Mouse (Mus musculus): ENCODE results near the gene Tlk2. TPM values are rescaled to one million over a fixed set of nuclear protein-coding genes. Genes with fewer than 3 reads are reported as not detected.
A peak's percentile ranks its signal among the peaks of the same experiment; 100 is the strongest.

Gene Tlk2
- total RNA-seq, 1 experiment from 2014 or later = 52.7 TPM

DNA sequence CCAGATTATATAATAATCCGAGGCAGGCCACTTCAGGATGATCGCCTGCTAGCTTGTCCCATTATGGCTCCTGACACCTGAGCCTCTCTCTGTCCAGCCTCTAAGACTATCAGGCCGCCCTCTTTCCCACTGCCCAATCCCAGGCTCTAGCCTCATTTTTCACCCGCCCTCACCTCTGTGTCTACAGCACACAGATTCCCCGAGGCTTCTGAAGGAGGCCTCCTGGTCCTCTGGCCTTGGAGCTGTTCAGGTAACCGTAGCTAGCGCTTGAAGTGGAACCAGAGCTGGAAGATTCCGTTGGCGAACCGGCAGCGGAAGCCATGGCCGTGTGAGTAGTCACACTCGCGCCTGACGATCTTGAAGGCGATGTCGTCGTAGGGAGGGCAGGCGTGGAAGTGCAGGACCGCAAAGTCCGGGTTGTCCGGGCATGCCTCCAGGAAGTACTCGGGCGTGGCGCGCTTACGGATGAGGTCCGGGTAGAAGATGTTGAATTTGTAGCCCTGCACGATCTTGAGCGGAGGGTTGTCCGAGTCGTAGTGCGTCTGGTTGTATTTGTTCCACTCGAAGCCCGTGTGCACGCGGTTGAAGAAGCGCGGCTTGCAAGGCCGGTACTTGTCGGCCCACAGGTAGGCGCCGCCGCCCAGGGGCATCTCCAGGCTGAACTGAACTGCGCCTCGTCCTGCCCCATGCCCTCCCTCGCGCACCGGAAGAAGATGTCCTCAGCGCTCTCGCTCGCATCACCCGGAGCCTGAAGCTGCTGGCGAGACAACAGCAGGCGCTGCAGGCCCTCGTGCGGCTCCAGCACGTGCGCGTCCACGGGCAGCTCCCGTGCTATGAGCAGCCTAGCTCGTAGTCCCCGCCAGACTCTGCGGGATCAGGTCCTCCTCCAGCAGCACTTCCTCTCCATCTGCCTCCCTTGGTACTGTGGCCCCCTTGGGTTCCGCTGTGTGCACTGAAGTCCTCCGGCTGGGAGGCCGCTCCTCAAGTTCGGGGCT lies 13.8 kb upstream of the Tlk2 start:
- no peak for DNase-seq

DNA sequence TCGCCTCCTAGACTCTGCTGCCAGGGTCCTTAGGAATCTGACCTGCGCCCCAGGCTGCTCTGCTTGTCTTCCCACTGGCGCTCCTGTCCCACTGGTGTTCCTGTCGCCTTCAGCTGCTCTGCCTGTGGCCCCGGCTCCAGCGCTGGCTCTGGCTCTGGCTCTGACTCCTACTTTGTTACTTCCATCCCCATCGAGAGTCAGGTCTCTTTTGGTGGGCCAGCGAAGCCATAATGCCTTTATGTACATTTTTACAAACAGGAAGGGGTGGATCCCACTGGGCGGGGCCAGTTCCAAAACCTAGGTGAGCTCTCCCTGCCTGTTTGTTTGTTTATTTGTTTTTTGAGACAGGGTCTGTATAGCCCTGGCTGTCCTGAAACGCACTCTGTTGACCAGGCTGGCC lies 11.8 kb upstream of the Tlk2 start:
- DNase-seq = no peak

DNA sequence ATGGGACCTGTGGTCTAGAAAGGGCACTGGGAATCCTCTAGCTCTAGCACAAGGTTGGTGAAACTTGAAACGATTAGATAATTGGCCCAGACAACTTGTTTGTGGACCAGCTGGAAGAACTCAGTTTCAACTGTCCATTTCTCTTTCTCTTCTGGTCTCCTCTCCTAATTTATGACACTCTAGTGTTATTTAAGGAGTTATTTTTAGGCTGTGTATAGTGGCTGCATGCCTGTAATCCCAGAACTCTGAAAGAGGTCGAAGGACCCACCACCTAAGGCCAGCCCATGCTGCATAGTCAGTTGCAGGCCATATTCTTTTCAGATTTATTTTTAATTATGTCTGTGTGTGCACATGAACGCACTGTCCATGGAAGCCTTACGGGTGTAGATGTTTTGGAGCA lies 916 bp downstream of the Tlk2 start:
- no peak for DNase-seq

- peak; percentile 30 for DNase-seq
Measured at GRCm38 (mm10) chr11:105180471-105181091, 2.0 kb downstream of the Tlk2 start.

GRCm38 (mm10) chr11:105181126-105181637 lies 2.6 kb downstream of the Tlk2 start:
- peak; percentile 94 for DNase-seq

DNA sequence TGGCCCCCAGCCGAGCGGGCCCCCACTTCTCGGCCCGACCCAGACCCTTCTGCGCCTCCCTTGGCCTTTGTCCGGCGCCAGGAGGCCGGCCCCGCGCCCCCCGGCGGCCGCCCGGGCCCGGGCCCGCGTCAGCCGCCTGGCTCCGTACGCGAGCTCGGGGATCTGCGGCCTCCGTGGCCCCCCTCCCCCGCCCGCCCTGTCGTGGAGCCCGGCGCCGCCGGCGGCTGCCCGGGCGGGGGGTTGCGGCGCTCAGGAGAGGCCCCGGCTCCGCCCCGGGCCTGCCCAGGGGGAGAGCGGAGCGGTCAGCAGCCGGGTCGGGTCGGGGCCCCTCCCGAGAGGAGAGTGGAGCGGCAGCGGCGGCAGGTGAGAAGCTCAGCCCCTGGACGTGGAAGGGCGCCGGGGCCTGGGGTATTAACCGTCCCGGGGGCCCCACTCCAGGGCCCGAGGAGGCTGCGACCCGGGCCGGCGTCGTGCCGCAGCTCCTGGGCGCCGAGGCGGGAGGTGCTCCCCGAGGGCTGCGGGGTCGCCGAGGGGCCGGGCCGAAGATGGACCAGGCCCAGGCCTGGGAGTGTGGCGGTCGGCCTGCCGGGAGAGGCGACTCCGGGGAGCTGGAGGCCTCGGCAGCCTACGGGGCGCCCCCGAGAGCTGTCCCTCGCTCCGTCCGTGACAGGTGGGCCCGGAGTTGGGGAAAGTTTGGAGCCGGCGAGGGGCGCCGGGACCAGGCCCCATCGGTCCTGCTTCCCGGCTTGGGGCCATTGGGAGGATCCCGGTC lies 3.3 kb downstream of the Tlk2 start:
- DNase-seq = peak; percentile 45

DNA sequence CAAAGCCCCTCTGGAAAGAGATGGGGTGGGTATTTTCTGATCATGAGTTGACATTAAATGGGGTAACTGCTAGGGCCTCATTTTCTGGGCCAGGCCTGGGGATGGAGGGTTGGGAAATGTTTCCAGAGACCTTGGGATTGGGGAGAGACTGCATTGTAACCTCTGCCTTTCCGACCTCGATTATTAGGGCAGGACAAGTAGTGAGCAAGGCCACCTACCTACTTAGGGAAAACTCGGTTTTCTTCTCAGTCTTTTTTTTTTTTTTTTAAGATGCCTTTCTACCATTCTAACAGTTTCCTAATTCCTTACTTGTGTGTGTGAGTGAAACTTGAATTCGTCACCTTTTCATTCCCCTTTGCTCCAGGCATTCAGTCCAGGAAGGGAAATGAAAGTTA lies 3.9 kb downstream of the Tlk2 start:
- DNase-seq = no peak

GRCm38 (mm10) chr11:105184678-105185077 lies 6.1 kb downstream of the Tlk2 start:
- DNase-seq = no peak

GRCm38 (mm10) chr11:105192186-105192585 lies 13.6 kb downstream of the Tlk2 start:
- DNase-seq = no peak

- DNase-seq = no peak
Measured at GRCm38 (mm10) chr11:105196893-105197662, 18.5 kb downstream of the Tlk2 start.

GRCm38 (mm10) chr11:105202403-105202802 lies 23.8 kb downstream of the Tlk2 start:
- DNase-seq = no peak

DNA sequence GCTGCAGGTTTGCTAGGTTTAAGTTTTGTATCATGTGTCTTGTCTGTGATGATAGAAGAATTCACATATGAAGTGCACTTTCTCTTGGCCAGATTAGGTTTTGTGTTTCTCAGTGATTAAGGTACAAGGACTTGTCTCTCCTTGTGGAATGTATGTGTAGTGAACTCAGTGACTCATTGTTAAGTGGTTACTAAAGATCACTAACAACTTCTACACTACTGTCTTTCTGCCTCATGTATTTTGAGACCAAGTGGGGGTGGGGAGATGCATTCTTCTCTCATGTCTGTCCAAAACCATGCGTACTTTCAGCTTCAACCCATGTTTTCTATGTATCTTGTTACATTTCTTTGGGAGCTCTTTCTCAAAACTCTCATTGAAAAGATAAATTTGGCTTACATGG lies 31.4 kb downstream of the Tlk2 start:
- no peak for DNase-seq

DNA sequence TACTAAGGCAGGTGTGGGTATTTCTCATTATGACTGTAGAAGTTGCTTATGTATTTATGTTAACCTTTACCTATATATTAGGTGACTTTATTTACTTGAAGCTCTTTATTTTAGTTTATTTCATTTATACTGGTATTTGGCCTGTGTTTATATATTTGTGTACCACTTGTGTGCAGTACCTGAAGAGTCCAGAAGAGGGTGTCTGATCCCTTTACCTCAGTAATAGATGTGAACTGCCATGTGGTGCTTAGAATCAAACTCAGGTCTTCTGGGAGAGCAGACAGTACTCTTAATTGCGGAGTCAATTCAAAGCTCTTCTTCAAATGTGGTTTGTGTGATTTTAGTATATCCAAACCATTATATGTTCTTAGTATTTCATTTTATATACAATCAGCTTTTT lies 35.6 kb downstream of the Tlk2 start:
- no peak for DNase-seq

DNA sequence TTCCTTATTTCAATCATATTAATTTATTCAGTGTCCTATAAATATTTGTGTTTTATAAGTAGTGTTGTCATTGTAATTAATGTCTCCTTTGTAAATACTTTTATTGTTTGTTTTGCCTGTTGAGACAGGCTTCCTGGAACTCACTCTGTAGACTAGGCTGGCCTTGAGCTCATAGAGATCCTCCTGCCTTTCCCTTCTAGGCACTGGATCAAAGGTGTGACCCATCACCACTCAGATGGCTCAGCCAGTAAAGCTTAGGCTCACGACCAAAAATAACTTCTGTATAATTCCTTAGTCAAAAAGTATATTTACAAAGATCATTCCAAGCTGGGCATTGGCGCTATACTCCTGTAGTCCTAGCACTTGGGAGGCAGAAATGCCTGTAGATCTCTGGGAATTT lies 39.2 kb downstream of the Tlk2 start:
- DNase-seq = no peak

DNA sequence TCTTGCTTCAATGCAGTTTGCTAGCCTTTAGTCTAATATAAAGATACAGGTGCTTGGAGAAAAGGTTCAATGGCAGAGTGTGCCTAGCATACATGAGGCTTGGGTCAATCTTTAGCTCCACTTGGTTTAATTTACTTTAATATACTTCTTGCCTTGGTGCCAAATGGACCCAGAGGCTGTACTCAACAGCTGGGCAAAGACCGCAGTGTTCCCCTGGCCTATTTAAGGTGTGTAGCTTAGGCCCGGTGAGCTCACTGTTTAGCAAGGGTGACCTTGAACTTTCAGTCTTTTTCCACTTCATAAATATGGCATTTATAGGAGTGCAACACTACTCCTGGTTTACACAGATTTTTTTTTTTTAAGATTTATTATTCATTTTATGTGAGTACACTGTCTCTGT lies 55.9 kb downstream of the Tlk2 start:
- no peak for DNase-seq

DNA sequence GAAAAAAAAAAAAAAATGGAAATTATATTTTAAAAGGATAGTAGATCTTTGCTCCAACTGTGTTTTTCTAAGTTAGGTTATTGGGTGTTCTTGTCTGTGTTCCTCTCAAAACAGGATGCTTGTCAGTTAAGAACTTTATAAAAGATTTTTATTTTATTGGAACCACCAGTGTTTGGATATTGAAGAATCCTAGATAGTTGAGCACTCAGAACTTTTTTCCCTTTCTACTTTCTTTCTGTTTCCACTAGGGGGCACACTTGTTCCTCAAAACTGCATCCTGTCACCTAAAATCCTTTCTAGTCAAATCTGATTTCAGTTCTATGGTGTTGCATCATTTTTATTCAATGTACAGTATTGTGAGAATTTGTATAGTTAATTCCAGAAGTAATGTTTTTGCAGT lies 62.4 kb downstream of the Tlk2 start:
- no peak for DNase-seq

DNA sequence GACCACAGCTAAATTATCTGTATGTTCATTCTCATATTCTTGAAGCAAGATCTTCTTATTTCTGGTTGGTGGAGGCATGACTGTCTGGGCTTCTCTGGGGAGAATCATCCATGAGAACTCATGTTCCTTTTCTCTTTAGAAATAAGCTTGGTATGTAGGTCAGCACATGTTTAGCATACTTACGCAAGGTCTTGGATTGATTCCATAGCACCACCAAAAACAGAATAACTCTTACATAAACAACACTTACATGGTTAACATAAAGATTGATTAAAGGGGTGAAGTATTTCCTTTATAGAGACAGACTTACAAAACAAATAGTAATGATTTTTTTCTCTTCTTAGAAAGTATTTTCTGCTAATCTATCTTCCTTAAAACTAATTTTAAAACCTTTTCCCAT lies 67.8 kb downstream of the Tlk2 start:
- DNase-seq = no peak

GRCm38 (mm10) chr11:105246785-105247184 lies 68.2 kb downstream of the Tlk2 start:
- DNase-seq = no peak

GRCm38 (mm10) chr11:105247321-105247720 lies 68.7 kb downstream of the Tlk2 start:
- DNase-seq = no peak

GRCm38 (mm10) chr11:105259733-105260132 lies 81.1 kb downstream of the Tlk2 start:
- DNase-seq = no peak

- DNase-seq = no peak
Measured at GRCm38 (mm10) chr11:105261116-105261515, 82.5 kb downstream of the Tlk2 start.

Data from adrenal gland, postnatal 25 days (tissue).